Mouse (Mus musculus) midbrain, embryonic 13.5 days (tissue): Measurements from ENCODE around the gene Babam2. TPM values are rescaled to one million over a fixed set of nuclear protein-coding genes. Genes with fewer than 3 reads are reported as not detected.
A peak's percentile ranks its signal among the peaks of the same experiment; 100 is the strongest.

Experiments
- ATAC-seq: fragments of 200-750 bp; cut with Nextera tagmentation; 2 replicates; pipeline ENCODE4 v1.8.0; 2017; ENCODE audit warnings: mild to moderate bottlenecking, moderate TSS enrichment, moderate library complexity
- H3K27ac ChIP-seq: fragments of 300-500 bp; sonication (generic); 2 replicates; pipeline ENCODE4 v1.5.1; 2015; ENCODE audit warnings: inconsistent platforms, mild to moderate bottlenecking, moderate library complexity
- H3K27me3 ChIP-seq: fragments of 300-500 bp; sonication (generic); 2 replicates; pipeline ENCODE4 v1.6.1; 2015; ENCODE audit warnings: mild to moderate bottlenecking, inconsistent platforms
- H3K36me3 ChIP-seq: fragments of 300-500 bp; sonication (generic); 2 replicates; pipeline ENCODE4 v1.6.1; 2015; ENCODE audit warnings: mild to moderate bottlenecking, inconsistent platforms
- H3K4me1 ChIP-seq: fragments of 300-500 bp; sonication (generic); replicated peaks from 2 replicates; pipeline ENCODE4 v1.6.1; 2015; ENCODE audit warnings: inconsistent platforms
- H3K4me2 ChIP-seq: fragments of 300-500 bp; sonication (generic); replicated peaks from 2 replicates; pipeline ENCODE4 v1.6.1; 2015; ENCODE audit warnings: moderate library complexity, mild to moderate bottlenecking, inconsistent platforms
- H3K4me3 ChIP-seq: fragments of 300-500 bp; sonication (generic); replicated peaks from 2 replicates; pipeline ENCODE4 v1.5.1; 2015; ENCODE audit warnings: mild to moderate bottlenecking, inconsistent platforms
- H3K9ac ChIP-seq: fragments of 300-500 bp; sonication (generic); replicated peaks from 2 replicates; pipeline ENCODE4 v1.6.1; 2015; ENCODE audit warnings: mild to moderate bottlenecking, inconsistent platforms
- H3K9me3 ChIP-seq: fragments of 300-500 bp; sonication (generic); 2 replicates; pipeline ENCODE4 v1.6.1; 2016; ENCODE audit warnings: mild to moderate bottlenecking, inconsistent platforms
- WGBS: fragments of 180-500 bp; shearing (Covaris S2); methylation state at CpG from one replicate; pipeline ENCODE4 v1.1.7; 2015; 5-methylcytosine and 5-hydroxymethylcytosine counted together
- polyA plus RNA-seq: library from polyadenylated mRNA; unstranded; fragments of >200 nt; fragmentation: Nextera tagmentation; extraction: Ambion mirVana; gene quantifications from 2 replicates; pipeline ENCODE4 v1.2.1, GENCODE M21; 2015

The Babam2 gene
- polyA plus RNA-seq, 1 experiment from 2014 or later: 63.4 TPM

- WGBS: 91% methylated on average over 3 of the region's 3 CpGs
- H3K27ac ChIP-seq: no peak overlapping the region
- no peaks in the 10 kb centered on the region for H3K36me3 ChIP-seq
- no peaks in the 10 kb centered on the region for H3K9me3 ChIP-seq
- H3K4me2 ChIP-seq: no peak overlapping the region
- ATAC-seq: no peak
- no peaks in the 10 kb centered on the region for H3K4me1 ChIP-seq
- H3K4me3 ChIP-seq: no peak overlapping the region
- H3K9ac ChIP-seq: no peak overlapping the region
- no peaks in the 10 kb centered on the region for H3K27me3 ChIP-seq
These were observed 9.5 kb upstream of the Babam2 start for GRCm38 (mm10) chr5:31687972-31688371.

GRCm38 (mm10) chr5:31693191-31693590 is 4.3 kb upstream of the Babam2 start:
- no peak overlapping the region for H3K27ac ChIP-seq
- no peak for ATAC-seq
- H3K4me1 ChIP-seq: peaks cover 7% of the 10 kb centered on the region
- no peak overlapping the region for H3K9ac ChIP-seq
- H3K9me3 ChIP-seq: no peaks in the 10 kb centered on the region
- no peaks in the 10 kb centered on the region for H3K36me3 ChIP-seq
- no peak overlapping the region for H3K4me2 ChIP-seq
- no peaks in the 10 kb centered on the region for H3K27me3 ChIP-seq
- H3K4me3 ChIP-seq: no peak overlapping the region

GRCm38 (mm10) chr5:31696971-31697643 is 377 bp upstream of the Babam2 start, which contains the start of gene Rbks:
Gene Rbks (minus strand): TSS chr5:31697627.
- no peaks in the 10 kb centered on the region for H3K27me3 ChIP-seq
- ATAC-seq: peak; percentile 82
- peak within 1 kb of the TSS; percentile 79 for H3K4me3 ChIP-seq
- no peaks in the 10 kb centered on the region for H3K36me3 ChIP-seq
- peak within 1 kb of the TSS; percentile 92 for H3K27ac ChIP-seq
- no peaks in the 10 kb centered on the region for H3K9me3 ChIP-seq
- WGBS: 10% methylated on average over 18 of the region's 18 CpGs
- H3K4me1 ChIP-seq: peaks cover 10% of the 10 kb centered on the region
- H3K4me2 ChIP-seq: peak within 1 kb of the TSS; percentile 80
- H3K9ac ChIP-seq: peak within 1 kb of the TSS; percentile 85

- peak; percentile 73 for ATAC-seq
- no peaks in the 10 kb centered on the region for H3K9me3 ChIP-seq
- peaks cover 10% of the 10 kb centered on the region for H3K4me1 ChIP-seq
- H3K27me3 ChIP-seq: no peaks in the 10 kb centered on the region
- peaks cover 1% of the 10 kb centered on the region; the same call in 1 of the 2 replicates for H3K36me3 ChIP-seq
- H3K27ac ChIP-seq: peak overlapping the region; percentile 92
- WGBS: 4% methylated on average over 16 of the region's 16 CpGs
- peak overlapping the region; percentile 79 for H3K4me3 ChIP-seq
- peak overlapping the region; percentile 85 for H3K9ac ChIP-seq
- peak overlapping the region; percentile 80 for H3K4me2 ChIP-seq
These were observed 828 bp downstream of the Babam2 start for GRCm38 (mm10) chr5:31698297-31698726.

- Histone ChIP-seq H3K9me3 (no peaks in the 10 kb centered on the region), H3K36me3 (peaks cover 5% of the 10 kb centered on the region; the same call in 1 of the 2 replicates), H3K27ac (no peak overlapping the region), H3K9ac (0 out of 2 replicates have a peak overlapping the region, but pooled peaks have one; percentile 85), H3K27me3 (no peaks in the 10 kb centered on the region), H3K4me1 (peaks cover 10% of the 10 kb centered on the region), H3K4me2 (peak overlapping the region; percentile 28; the same call in 1 of the 2 replicates), H3K4me3 (peak overlapping the region; percentile 79; the same call in 1 of the 2 replicates)
- ATAC-seq: no peak
- WGBS: 57% methylated on average over 4 of the region's 4 CpGs
These were observed 1.4 kb downstream of the Babam2 start for GRCm38 (mm10) chr5:31698931-31699330.

- peaks cover 6% of the 10 kb centered on the region; the same call in 1 of the 2 replicates for H3K36me3 ChIP-seq
- no peak for ATAC-seq
- no peaks in the 10 kb centered on the region for H3K9me3 ChIP-seq
- no peak overlapping the region for H3K4me2 ChIP-seq
- H3K27me3 ChIP-seq: no peaks in the 10 kb centered on the region
- no peak overlapping the region for H3K4me3 ChIP-seq
- H3K9ac ChIP-seq: no peak overlapping the region
- H3K27ac ChIP-seq: no peak overlapping the region
- H3K4me1 ChIP-seq: peaks cover 10% of the 10 kb centered on the region
These were observed 1.9 kb downstream of the Babam2 start for GRCm38 (mm10) chr5:31699397-31699796.

- 95% methylated on average over 5 of the region's 5 CpGs for WGBS
- Histone ChIP-seq H3K9me3 (no peaks in the 10 kb centered on the region), H3K9ac (no peak overlapping the region), H3K27me3 (no peaks in the 10 kb centered on the region), H3K36me3 (peaks cover 10% of the 10 kb centered on the region), H3K27ac (no peak overlapping the region), H3K4me3 (no peak overlapping the region), H3K4me2 (no peak overlapping the region), H3K4me1 (no peaks in the 10 kb centered on the region)
- ATAC-seq: no peak
These were observed 7.5 kb downstream of the Babam2 start for GRCm38 (mm10) chr5:31704971-31705370.

GRCm38 (mm10) chr5:31706826-31707225 is 9.3 kb downstream of the Babam2 start:
- Histone ChIP-seq H3K4me1 (no peaks in the 10 kb centered on the region), H3K4me3 (no peak overlapping the region), H3K27ac (no peak overlapping the region), H3K36me3 (peaks cover 10% of the 10 kb centered on the region), H3K4me2 (no peak overlapping the region), H3K27me3 (no peaks in the 10 kb centered on the region), H3K9ac (no peak overlapping the region), H3K9me3 (no peaks in the 10 kb centered on the region)
- no peak for ATAC-seq
- 89% methylated on average over 4 of the region's 4 CpGs for WGBS

GRCm38 (mm10) chr5:31709389-31709788 is 11.9 kb downstream of the Babam2 start:
- peaks cover 4% of the 10 kb centered on the region; the same call in 1 of the 2 replicates for H3K36me3 ChIP-seq
- no peaks in the 10 kb centered on the region for H3K9me3 ChIP-seq
- 65% methylated on average over 1 of the region's 1 CpGs for WGBS
- no peak overlapping the region for H3K4me2 ChIP-seq
- ATAC-seq: no peak
- no peak overlapping the region for H3K9ac ChIP-seq
- no peak overlapping the region for H3K4me3 ChIP-seq
- no peaks in the 10 kb centered on the region for H3K27me3 ChIP-seq
- no peak overlapping the region for H3K27ac ChIP-seq
- H3K4me1 ChIP-seq: no peaks in the 10 kb centered on the region

GRCm38 (mm10) chr5:31713280-31713711 is 15.8 kb downstream of the Babam2 start:
- ATAC-seq: no peak
- H3K36me3 ChIP-seq: 0 out of 2 replicates have a peak, but pooled peaks cover 4% of the 10 kb centered on the region
- no peak overlapping the region for H3K27ac ChIP-seq
- no peak overlapping the region for H3K4me2 ChIP-seq
- 84% methylated on average over 2 of the region's 2 CpGs for WGBS
- H3K27me3 ChIP-seq: no peaks in the 10 kb centered on the region
- no peak overlapping the region for H3K9ac ChIP-seq
- no peaks in the 10 kb centered on the region for H3K9me3 ChIP-seq
- no peak overlapping the region for H3K4me3 ChIP-seq
- no peaks in the 10 kb centered on the region for H3K4me1 ChIP-seq

GRCm38 (mm10) chr5:31713841-31714264 is 16.4 kb downstream of the Babam2 start:
- no peaks in the 10 kb centered on the region for H3K9me3 ChIP-seq
- H3K36me3 ChIP-seq: 0 out of 2 replicates have a peak, but pooled peaks cover 4% of the 10 kb centered on the region
- no peak overlapping the region for H3K27ac ChIP-seq
- H3K4me3 ChIP-seq: no peak overlapping the region
- H3K4me1 ChIP-seq: no peaks in the 10 kb centered on the region
- 78% methylated on average over 5 of the region's 5 CpGs for WGBS
- no peak for ATAC-seq
- no peak overlapping the region for H3K9ac ChIP-seq
- H3K4me2 ChIP-seq: no peak overlapping the region
- no peaks in the 10 kb centered on the region for H3K27me3 ChIP-seq

- H3K27ac ChIP-seq: no peak overlapping the region
- no peaks in the 10 kb centered on the region for H3K9me3 ChIP-seq
- 90% methylated on average over 4 of the region's 4 CpGs for WGBS
- no peak overlapping the region for H3K4me2 ChIP-seq
- no peak overlapping the region for H3K4me3 ChIP-seq
- no peaks in the 10 kb centered on the region for H3K27me3 ChIP-seq
- no peaks in the 10 kb centered on the region for H3K4me1 ChIP-seq
- no peak for ATAC-seq
- no peak overlapping the region for H3K9ac ChIP-seq
- no peaks in the 10 kb centered on the region for H3K36me3 ChIP-seq
These were observed 18.1 kb downstream of the Babam2 start for GRCm38 (mm10) chr5:31715486-31716150.
